In the genomic region with DNA sequence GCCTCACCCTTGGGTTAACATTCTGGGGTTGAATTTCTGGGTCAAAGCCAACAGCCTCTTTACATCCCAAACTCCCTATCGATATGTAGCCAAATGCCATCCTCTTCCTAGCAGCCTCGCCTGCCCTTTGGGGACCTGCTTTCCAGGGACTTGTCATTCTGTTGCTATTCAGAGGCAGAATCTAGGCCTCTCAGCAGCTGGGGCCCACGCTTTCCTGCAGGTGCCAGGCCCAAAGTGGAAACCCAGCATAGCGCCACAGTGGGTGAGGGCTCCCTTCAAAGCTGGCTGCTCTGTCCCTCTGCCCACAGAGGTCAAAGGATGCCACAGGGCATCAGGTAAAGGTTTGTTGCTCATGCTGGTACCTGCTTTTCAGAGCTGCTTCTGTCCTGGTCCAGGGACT, we compare ENCODE assay signal across 20 mouse cellular contexts. TPM values are rescaled to one million over a fixed set of nuclear protein-coding genes. Genes with fewer than 3 reads are reported as not detected.
"Had no signal": no experiment of that assay in that cellular context is flagged by ENCODE, and none has a peak within 500 bp of the region (broad histone marks: within the 10 kb centered on the region; RNA-seq: fewer than 3 reads in every experiment).

No protein-coding gene starts in this region.

- H3K27me3 ChIP-seq: limb, embryonic 12.5 days; lung, embryonic 15.5 days; midbrain, embryonic 12.5 days; neural tube, embryonic 13.5 days had no signal

- H3K4me1 ChIP-seq: liver, embryonic 13.5 days had no signal

- DNase-seq: kidney, adult 8-10 months; kidney, postnatal 36 days; liver; liver, embryonic 13.5 days; liver, postnatal 0 days; lung, postnatal 14 days; thymus, adult 18-20 months; thymus, postnatal 14 days had no signal

- H3K4me3 ChIP-seq: limb, embryonic 12.5 days; liver, embryonic 13.5 days; lung, embryonic 15.5 days; midbrain, embryonic 12.5 days; neural tube, embryonic 13.5 days had no signal

- H3K9ac ChIP-seq: limb, embryonic 12.5 days; liver, embryonic 13.5 days; liver, postnatal 0 days; lung, embryonic 15.5 days; midbrain, embryonic 12.5 days; neural tube, embryonic 13.5 days had no signal

- H3K36me3 ChIP-seq: liver, embryonic 13.5 days; midbrain, embryonic 12.5 days had no signal

- H3K4me2 ChIP-seq: limb, embryonic 12.5 days; liver, embryonic 13.5 days; lung, embryonic 15.5 days; midbrain, embryonic 12.5 days; neural tube, embryonic 13.5 days had no signal

- H3K27ac ChIP-seq: limb, embryonic 12.5 days; liver, embryonic 13.5 days; lung, embryonic 15.5 days; midbrain, embryonic 12.5 days; neural tube, embryonic 13.5 days; stomach, postnatal 0 days had no signal

- ATAC-seq: intestine, postnatal 0 days; liver, postnatal 0 days; midbrain, embryonic 16.5 days had no signal

- H3K9me3 ChIP-seq: limb, embryonic 12.5 days; liver, embryonic 13.5 days; lung, embryonic 15.5 days; midbrain, embryonic 12.5 days; neural tube, embryonic 13.5 days had no signal

RNA-seq across cellular contexts. Expression of a gene that starts 33.0 kb away (rescaled TPM):
- total RNA-seq: layer of hippocampus, adult 18-20 months; layer of hippocampus, postnatal 10 days; left cerebral cortex, postnatal 14 days; megakaryocyte-erythroid progenitor cell, adult 5-6 weeks had no signal
- polyA plus RNA-seq: intestine, postnatal 0 days; kidney, embryonic 16.5 days; limb, embryonic 12.5 days; liver, embryonic 13.5 days; liver, postnatal 0 days; lung, embryonic 15.5 days; midbrain, embryonic 12.5 days; midbrain, embryonic 16.5 days; neural tube, embryonic 13.5 days; stomach, postnatal 0 days had no signal

RNA-seq across cellular contexts. Expression of a gene that starts 48.1 kb away (rescaled TPM):
- total RNA-seq: megakaryocyte-erythroid progenitor cell, adult 5-6 weeks had no signal
